21 mouse cellular contexts compared by ENCODE assay signal in genomic region chr7:97452196-97452595, GRCm38 (mm10). TPM values are rescaled to one million over a fixed set of nuclear protein-coding genes. Genes with fewer than 3 reads are reported as not detected.
DNase-seq lines count a peak whose midpoint lies in the region; ATAC-seq lines count a peak whose summit lies in the region.
"Had no signal": no experiment of that assay in that cellular context is flagged by ENCODE, and none has a peak within 500 bp of the region (broad histone marks: within the 10 kb centered on the region; RNA-seq: fewer than 3 reads in every experiment).

No protein-coding gene starts in this region.

- WGBS in liver, embryonic 11.5 days: 72% methylated on average over 6 of the region's 6 CpGs
- whole genome bisulfite sequencing in liver, embryonic 15.5 days (ENCODE audit: insufficient replicate concordance): 44% methylated on average over 6 of the region's 6 CpGs

- H3K9me3 ChIP-seq in liver, embryonic 11.5 days (ENCODE audit: control insufficient read depth, low read length): no peaks in the 10 kb centered on the region
- no peaks in the 10 kb centered on the region; the same call in 1 of the 2 replicates for H3K9me3 ChIP-seq in liver, embryonic 15.5 days (replicated peaks)
- H3K9me3 ChIP-seq: forebrain, embryonic 15.5 days; G1E; neural tube, embryonic 12.5 days had no signal

- no peak for ATAC-seq in liver, embryonic 11.5 days (replicated peaks; ENCODE audit: low FRiP score)
- ATAC-seq in liver, embryonic 15.5 days (ENCODE audit: insufficient read depth): no peak
- ATAC-seq: forebrain, embryonic 15.5 days; hindbrain, embryonic 16.5 days; intestine, postnatal 0 days had no signal

- DNase-seq in liver, embryonic 11.5 days (ENCODE audit: low spot score): no peak
- no peak for DNase-seq in liver
- peak; percentile 42 for DNase-seq in thymus, postnatal 0 days (ENCODE audit: low spot score)
- DNase-seq in thymus, postnatal 36 days: no peak
- DNase-seq in thymus, postnatal 4 days: peak; percentile 13
- DNase-seq in urinary bladder, postnatal 10 days (ENCODE audit: low spot score): no peak
- DNase-seq in cerebellum, postnatal 25 days: no peak
- DNase-seq: adrenal gland, postnatal 36 days; cerebellum, adult 9-10 months; embryo, embryonic 11 days; heart, postnatal 4 days; left cerebral cortex, postnatal 4 days; right cerebral cortex, postnatal 4 days had no signal

- H3K9ac ChIP-seq in liver, embryonic 11.5 days (ENCODE audit: low read depth, low read length): no peak overlapping the region
- H3K9ac ChIP-seq in liver, embryonic 15.5 days: no peak overlapping the region
- H3K9ac ChIP-seq: forebrain, embryonic 15.5 days; neural tube, embryonic 12.5 days had no signal

- peak overlapping the region; percentile 98 for H3K4me2 ChIP-seq in liver, embryonic 11.5 days
- peak overlapping the region; percentile 91 for H3K4me2 ChIP-seq in liver, embryonic 15.5 days

- H3K27me3 ChIP-seq in liver, embryonic 11.5 days (replicated peaks; ENCODE audit: control insufficient read depth, insufficient read depth, low read length): no peaks in the 10 kb centered on the region
- no peaks in the 10 kb centered on the region for H3K27me3 ChIP-seq in liver, embryonic 15.5 days
- H3K27me3 ChIP-seq: forebrain, embryonic 15.5 days; heart, embryonic 12.5 days had no signal

- no peak overlapping the region for H3K27ac ChIP-seq in liver, embryonic 11.5 days (ENCODE audit: low read depth, low read length)
- H3K27ac ChIP-seq in liver, embryonic 15.5 days (replicated peaks): peak overlapping the region; percentile 99
- H3K27ac ChIP-seq: forebrain, embryonic 15.5 days; neural tube, embryonic 12.5 days had no signal

- H3K4me1 ChIP-seq in liver, embryonic 11.5 days (replicated peaks; ENCODE audit: control insufficient read depth, insufficient read depth, low read length): peaks cover 15% of the 10 kb centered on the region
- peaks cover 44% of the 10 kb centered on the region for H3K4me1 ChIP-seq in liver, embryonic 15.5 days (replicated peaks)

- no peaks in the 10 kb centered on the region for H3K36me3 ChIP-seq in liver, embryonic 11.5 days (ENCODE audit: control insufficient read depth, insufficient read depth, low read length)
- H3K36me3 ChIP-seq in liver, embryonic 15.5 days (replicated peaks): 0 out of 2 replicates have a peak, but pooled peaks cover 11% of the 10 kb centered on the region
- H3K36me3 ChIP-seq: forebrain, embryonic 15.5 days; G1E; heart, embryonic 12.5 days; neural tube, embryonic 12.5 days had no signal

- no peak overlapping the region for H3K4me3 ChIP-seq in liver, embryonic 11.5 days (ENCODE audit: low read depth, low read length)
- H3K4me3 ChIP-seq in liver, embryonic 15.5 days (replicated peaks): no peak overlapping the region
- H3K4me3 ChIP-seq: forebrain, embryonic 15.5 days; neural tube, embryonic 12.5 days had no signal

RNA-seq across cellular contexts. Expression of gene Kctd14, which starts 1.1 kb away (rescaled TPM):
- polyA plus RNA-seq in liver, embryonic 11.5 days (2014; fragmentation: Nextera tagmentation; extraction: Ambion mirVana): 7.8 and 9.2 TPM in 2 replicates
- 2.0 and 2.3 TPM in 2 replicates for polyA plus RNA-seq in thymus, postnatal 0 days (2015; fragmentation: Nextera tagmentation; extraction: Ambion mirVana)
- 9.3 and 12.0 TPM in 2 replicates for polyA plus RNA-seq in liver, embryonic 15.5 days (2015; fragmentation: Nextera tagmentation; extraction: Ambion mirVana)
- polyA plus RNA-seq: C2C12, G1E had no signal

RNA-seq across cellular contexts. Expression of gene Ints4, which starts 28.6 kb away (rescaled TPM):
- 49.2 and 61.3 TPM in 2 replicates for polyA plus RNA-seq in liver, embryonic 11.5 days (2014; fragmentation: Nextera tagmentation; extraction: Ambion mirVana)
- polyA plus RNA-seq in thymus, postnatal 0 days (2015; fragmentation: Nextera tagmentation; extraction: Ambion mirVana): 32.0 and 34.7 TPM in 2 replicates
- 18.4 and 19.8 TPM in 2 replicates for polyA plus RNA-seq in liver, embryonic 15.5 days (2015; fragmentation: Nextera tagmentation; extraction: Ambion mirVana)

RNA-seq across cellular contexts. Expression of gene Thrsp, which starts 34.7 kb away (rescaled TPM):
- polyA plus RNA-seq in liver, embryonic 11.5 days (2014; fragmentation: Nextera tagmentation; extraction: Ambion mirVana): 0.30 TPM in 1 of 2 replicates, not detected in the other
- 3.2 and 3.4 TPM in 2 replicates for polyA plus RNA-seq in thymus, postnatal 0 days (2015; fragmentation: Nextera tagmentation; extraction: Ambion mirVana)
- polyA plus RNA-seq in liver, embryonic 15.5 days (2015; fragmentation: Nextera tagmentation; extraction: Ambion mirVana): 0.32 and 0.68 TPM in 2 replicates
- polyA plus RNA-seq: C2C12, G1E had no signal

RNA-seq across cellular contexts. Expression of gene Ndufc2, which starts 52.4 kb away (rescaled TPM):
- 355 and 359 TPM in 2 replicates for polyA plus RNA-seq in liver, embryonic 11.5 days (2014; fragmentation: Nextera tagmentation; extraction: Ambion mirVana)
- 485 and 514 TPM in 2 replicates for polyA plus RNA-seq in thymus, postnatal 0 days (2015; fragmentation: Nextera tagmentation; extraction: Ambion mirVana)
- polyA plus RNA-seq in liver, embryonic 15.5 days (2015; fragmentation: Nextera tagmentation; extraction: Ambion mirVana): 132 and 164 TPM in 2 replicates

Comparison
In these comparisons a context has a peak if more than half of its experiments do, and no peak if none do; other contexts are left out.
1. DNase-seq: peak in thymus, postnatal 0 days (single experiment) and thymus, postnatal 4 days (single experiment); none in liver, embryonic 11.5 days (single experiment), liver (single experiment), thymus, postnatal 36 days (0 of 2), urinary bladder, postnatal 10 days (single experiment) and cerebellum, postnatal 25 days (0 of 2).